Comparison of ENCODE assay signal across 20 mouse cellular contexts in genomic region chr2:119146435-119146834, GRCm38 (mm10). TPM values are rescaled to one million over a fixed set of nuclear protein-coding genes. Genes with fewer than 3 reads are reported as not detected.
DNase-seq lines count a peak whose midpoint lies in the region.
"Had no signal": no experiment of that assay in that cellular context is flagged by ENCODE, and none has a peak within 500 bp of the region (broad histone marks: within the 10 kb centered on the region; RNA-seq: fewer than 3 reads in every experiment).

No protein-coding gene starts in this region.

- H3K27ac ChIP-seq in brown adipose tissue, adult 24 weeks (replicated peaks; ENCODE audit: low read depth, low read length) = 0 out of 2 replicates have a peak overlapping the region, but pooled peaks have one; percentile 3

- H3K4me3 ChIP-seq in brown adipose tissue, adult 24 weeks (ENCODE audit: insufficient read depth, low read depth, low read length) = no peak overlapping the region

- peak; percentile 63 for DNase-seq in fat pad, adult 2 months (ENCODE audit: extremely low read depth, low read depth, low spot score)
- DNase-seq in gonadal fat pad, adult 2 months (ENCODE audit: low read depth) = peak; percentile 63
- DNase-seq in layer of hippocampus, adult 8-10 months (ENCODE audit: low spot score in 2 of 2) = no peak
- DNase-seq in left cerebral cortex, postnatal 25 days (ENCODE audit: low spot score in 2 of 2) = no peak
- no peak for DNase-seq in B cell, adult 2 months
- DNase-seq: adrenal gland, adult 2 months; adrenal gland, adult 8-10 months; adrenal gland, postnatal 10 days; adrenal gland, postnatal 14 days; adrenal gland, postnatal 25 days; adrenal gland, postnatal 36 days; cerebellum, adult 11 months; cerebellum, adult 11-12 months; cerebellum, adult 18-20 months; cerebellum, adult 2 months; cerebellum, adult 8-10 months had no signal

- no peaks in the 10 kb centered on the region for H3K4me1 ChIP-seq in brown adipose tissue, adult 24 weeks (ENCODE audit: control insufficient read depth, insufficient read depth, insufficient read length, low read length)

- intact Hi-C loops in left cerebral cortex, postnatal 25 days (cut with DNase I) = no loop called here

RNA-seq across cellular contexts. Expression of gene Rmdn3, which starts 10.4 kb away (rescaled TPM):
- 124 and 184 TPM in 2 replicates for polyA plus RNA-seq in brown adipose tissue, adult 24 weeks (2012; ENCODE audit: insufficient read depth, insufficient read length, missing spikeins)
- 23.1 and 24.5 TPM in 2 replicates for polyA plus RNA-seq in gonadal fat pad, adult 2 months (2012; rRNA removed)
- 10 to 100 TPM; 49.4 to 59.7 (median 52.5) TPM for total RNA-seq in layer of hippocampus, adult 8-10 months (2022)
- total RNA-seq in left cerebral cortex, postnatal 25 days (2021) = 10 to 100 TPM; 56.5 to 62.4 TPM

RNA-seq across cellular contexts. Expression of gene Gchfr, which starts 21.1 kb away (rescaled TPM):
- polyA plus RNA-seq in brown adipose tissue, adult 24 weeks (2012; ENCODE audit: insufficient read depth, insufficient read length, missing spikeins) = 1.7 and 2.4 TPM in 2 replicates
- 15.6 and 55.8 TPM in 2 replicates for polyA plus RNA-seq in gonadal fat pad, adult 2 months (2012; rRNA removed)
- total RNA-seq in layer of hippocampus, adult 8-10 months (2022) = under 1 TPM in 1 of 4 experiments, not detected in 3; 0.57 TPM
- total RNA-seq in left cerebral cortex, postnatal 25 days (2021) = not detected
- total RNA-seq: MEL had no signal
- polyA plus RNA-seq: activated CD4-positive, CD25-positive, alpha-beta regulatory T cell, adult 4 months; CD4-positive, CD25-positive, alpha-beta regulatory T cell, adult 4 months had no signal

RNA-seq across cellular contexts. Expression of gene Gm14137, which starts 27.9 kb away (rescaled TPM):
- polyA plus RNA-seq in brown adipose tissue, adult 24 weeks (2012; ENCODE audit: insufficient read depth, insufficient read length, missing spikeins) = not detected in 2 replicates
- 0.03 TPM in 1 of 2 replicates, not detected in the other for polyA plus RNA-seq in gonadal fat pad, adult 2 months (2012; rRNA removed)
- not detected for total RNA-seq in layer of hippocampus, adult 8-10 months (2022)
- total RNA-seq in left cerebral cortex, postnatal 25 days (2021) = not detected
- total RNA-seq: MEL had no signal
- polyA plus RNA-seq: cerebellum, adult 2 months had no signal

RNA-seq across cellular contexts. Expression of gene Rad51, which starts 33.8 kb away (rescaled TPM):
- 0.83 TPM in 1 of 2 replicates, not detected in the other for polyA plus RNA-seq in brown adipose tissue, adult 24 weeks (2012; ENCODE audit: insufficient read depth, insufficient read length, missing spikeins)
- polyA plus RNA-seq in gonadal fat pad, adult 2 months (2012; rRNA removed) = 2.1 and 2.6 TPM in 2 replicates
- 1 to 10 TPM in 1 of 4 experiments, under 1 TPM in 3; 0.71 to 2.1 (median 0.84) TPM for total RNA-seq in layer of hippocampus, adult 8-10 months (2022)
- total RNA-seq in left cerebral cortex, postnatal 25 days (2021) = under 1 TPM; 0.46 to 0.94 TPM

Comparison
In these comparisons a context has a peak if more than half of its experiments do, and no peak if none do; other contexts are left out.
1. DNase-seq: peak in fat pad, adult 2 months (single experiment) and gonadal fat pad, adult 2 months (single experiment); none in layer of hippocampus, adult 8-10 months (0 of 2), left cerebral cortex, postnatal 25 days (0 of 2) and B cell, adult 2 months (0 of 2).